Mouse (Mus musculus): ENCODE measurements around the gene Cacna2d1. TPM values are rescaled to one million over a fixed set of nuclear protein-coding genes. Genes with fewer than 3 reads are reported as not detected.

The Cacna2d1 gene
- total RNA-seq, 2 experiments from 2014 or later: 135 to 138 TPM

DNA sequence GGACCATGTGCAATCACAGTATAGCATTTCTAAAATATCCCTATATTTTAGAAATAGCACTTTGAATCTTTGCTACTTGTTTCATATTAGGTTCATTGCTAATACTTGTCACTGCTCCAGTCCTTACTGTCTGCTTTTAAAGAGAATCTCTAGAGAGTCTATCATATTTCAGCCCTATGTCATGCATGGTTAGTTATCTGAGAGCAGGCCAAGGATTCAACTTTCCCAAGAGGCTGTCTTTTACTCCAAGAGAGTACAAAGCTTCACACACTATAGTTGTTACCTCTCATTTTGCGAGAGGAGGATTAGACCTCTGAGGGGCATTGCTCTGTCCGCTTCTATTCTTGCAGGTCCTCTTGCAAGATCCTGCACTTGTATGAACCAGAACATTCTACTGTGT lies 44.7 kb downstream of the Cacna2d1 start:
- intact Hi-C loops (cut with DNase I): no loop called here
- no peak for DNase-seq

DNA sequence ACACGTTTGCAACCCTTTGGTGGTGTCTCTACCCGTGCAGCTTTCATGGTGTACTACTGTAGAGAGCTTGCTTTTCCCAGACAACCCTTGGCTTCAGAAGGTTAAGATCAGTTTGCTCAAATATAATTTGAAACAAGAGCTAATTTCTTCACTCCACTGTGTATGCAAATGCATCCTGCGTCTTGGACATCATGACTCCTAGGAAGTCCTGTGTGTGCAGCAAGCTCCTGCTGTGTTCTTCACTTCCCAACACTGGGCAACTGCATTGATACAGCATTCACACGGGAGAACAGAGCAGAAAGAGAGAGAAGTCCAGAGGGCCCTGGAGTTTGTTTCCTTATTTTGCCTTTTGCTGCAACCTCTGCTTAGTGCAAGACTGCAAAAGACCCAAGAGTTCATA lies 48.1 kb downstream of the Cacna2d1 start:
- intact Hi-C loops (cut with DNase I): no loop called here
- DNase-seq: no peak

DNA sequence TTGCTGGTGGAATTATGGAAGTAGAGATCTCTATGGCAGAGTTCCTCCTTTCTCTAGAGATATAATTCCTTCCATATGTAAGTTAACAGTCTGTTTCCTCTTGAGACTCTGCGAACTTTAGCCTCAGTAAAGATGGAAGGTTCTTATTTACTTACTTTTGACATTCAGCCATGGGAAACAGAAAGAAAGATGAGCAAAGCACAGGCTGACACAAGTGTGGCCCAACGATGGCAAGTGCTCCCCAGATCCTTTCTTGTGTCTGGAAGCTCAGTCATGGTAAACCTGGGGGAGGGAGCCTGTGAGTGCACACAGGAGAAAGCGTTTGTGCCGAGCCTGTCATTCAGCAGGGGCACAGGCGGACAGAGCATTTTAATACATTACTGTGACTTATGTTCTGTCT lies 48.9 kb downstream of the Cacna2d1 start:
- no peak for DNase-seq
- intact Hi-C loops (cut with DNase I): no loop called here

DNA sequence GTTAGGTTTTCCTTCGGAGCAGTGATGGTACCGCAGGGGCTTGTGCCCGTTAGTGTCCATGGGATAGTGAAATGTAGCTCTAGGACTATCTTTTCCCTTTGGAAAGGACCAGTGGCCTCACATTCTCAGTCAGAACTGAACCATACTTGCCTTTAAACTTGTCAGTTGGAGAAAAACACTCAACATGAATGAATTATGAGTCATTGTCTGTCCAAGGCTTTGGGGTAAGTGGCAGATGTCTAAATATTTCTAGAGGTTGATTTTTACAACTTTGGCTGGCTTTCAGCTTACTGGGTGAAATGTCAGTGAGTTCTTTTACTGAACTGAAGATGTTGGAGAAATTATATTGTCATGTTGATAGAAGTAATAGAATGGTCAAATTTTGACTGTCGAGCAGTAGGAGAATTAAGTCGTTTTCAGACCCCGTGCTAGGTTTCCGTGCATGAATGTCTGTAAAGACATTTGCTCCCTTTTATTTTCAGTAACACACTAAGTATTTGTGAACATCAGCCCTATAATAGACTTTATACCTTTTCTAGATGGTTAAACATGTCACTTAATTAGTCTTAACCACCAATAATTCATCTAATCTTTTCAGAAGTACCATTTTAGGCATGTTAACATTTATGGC lies 50.9 kb downstream of the Cacna2d1 start:
- intact Hi-C loops (cut with DNase I): no loop called here
- no peak for DNase-seq

DNA sequence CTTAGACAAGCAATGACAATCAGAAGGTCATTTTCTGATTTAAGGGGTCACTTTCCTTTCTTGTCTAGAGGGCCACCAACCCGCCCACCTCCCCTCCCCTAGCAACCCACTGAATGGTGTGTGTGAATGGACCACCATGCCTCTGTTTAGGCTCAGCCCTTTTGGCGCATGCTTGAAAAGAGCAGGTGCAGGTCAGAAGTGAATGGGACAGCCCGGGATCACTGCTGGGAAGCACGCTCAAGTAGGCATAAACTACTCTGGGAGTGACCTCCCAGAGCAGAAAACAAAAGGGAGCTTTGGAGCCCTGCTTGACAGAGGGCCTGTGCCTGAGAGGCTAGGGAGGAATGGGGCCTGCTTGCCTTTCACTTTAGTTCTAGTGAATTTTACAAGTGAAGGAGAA lies 51.4 kb downstream of the Cacna2d1 start:
- intact Hi-C loops (cut with DNase I): no loop called here
- peak; percentile 54 for DNase-seq

DNA sequence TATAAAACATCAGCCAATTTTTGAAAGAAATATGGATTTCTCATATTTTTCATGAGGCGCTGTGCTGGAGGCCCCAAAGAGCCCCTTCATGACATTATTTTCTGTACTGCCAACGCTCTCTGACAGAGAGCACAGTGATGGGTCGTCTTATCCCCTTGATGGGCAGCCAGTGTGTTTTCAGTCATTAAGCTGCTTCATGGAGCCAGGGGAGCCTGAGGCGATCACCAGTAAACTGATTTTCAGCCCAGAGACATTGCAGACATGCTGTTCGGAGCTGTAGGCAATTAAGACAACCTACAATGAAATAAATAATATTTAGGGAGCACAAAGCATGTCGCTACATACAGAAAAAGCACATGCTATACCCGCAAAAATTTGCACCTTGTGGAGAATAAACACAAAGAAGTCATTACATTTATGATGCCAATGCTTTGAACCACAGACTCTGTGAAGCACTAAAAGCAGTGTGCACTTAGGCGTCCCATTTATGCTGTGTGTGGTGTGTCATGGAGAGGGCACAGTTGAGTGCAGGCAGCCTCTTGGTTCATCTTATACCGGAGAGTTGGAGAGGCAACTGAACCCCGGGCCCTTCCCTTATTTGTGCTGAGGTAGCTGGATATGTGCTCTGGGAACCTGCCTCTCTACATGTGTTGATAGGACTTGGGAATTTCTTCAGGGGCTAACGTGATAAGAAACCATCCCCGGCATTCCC lies 57.1 kb downstream of the Cacna2d1 start:
- DNase-seq: no peak
- intact Hi-C loops (cut with DNase I): no loop called here

DNA sequence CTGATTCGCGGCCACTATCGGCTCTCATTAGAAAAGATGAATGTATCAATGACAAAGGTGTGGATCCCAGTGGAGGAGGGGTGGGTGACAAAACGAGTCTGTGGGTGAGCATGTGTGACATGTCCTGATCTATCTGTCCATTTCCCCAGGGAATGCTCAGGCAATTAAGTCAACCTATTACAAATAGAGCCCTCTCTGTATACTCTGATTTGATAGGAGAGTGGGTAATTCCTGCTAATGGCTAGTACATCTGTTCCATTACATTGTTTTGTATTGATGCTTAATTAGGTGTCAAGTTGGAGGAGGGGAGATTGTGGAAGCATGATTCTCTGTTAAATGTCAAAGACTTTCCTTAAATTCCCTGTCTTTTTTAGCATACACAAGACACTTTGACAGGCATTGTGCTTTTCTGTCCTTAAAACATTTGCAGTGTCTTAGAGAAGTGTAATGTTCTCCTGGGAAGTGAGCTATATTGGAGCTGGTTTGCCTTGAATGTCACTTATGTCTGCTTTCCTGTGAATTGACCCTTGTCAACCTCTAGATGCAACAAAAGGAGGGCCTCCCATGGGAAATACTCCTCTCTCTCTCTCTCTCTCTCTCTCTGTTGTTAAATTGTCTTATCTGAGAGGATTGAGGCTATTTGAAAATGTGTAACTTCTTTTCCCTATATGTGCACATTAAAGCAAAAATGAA lies 58.9 kb downstream of the Cacna2d1 start:
- intact Hi-C loops (cut with DNase I): no loop called here
- no peak for DNase-seq

DNA sequence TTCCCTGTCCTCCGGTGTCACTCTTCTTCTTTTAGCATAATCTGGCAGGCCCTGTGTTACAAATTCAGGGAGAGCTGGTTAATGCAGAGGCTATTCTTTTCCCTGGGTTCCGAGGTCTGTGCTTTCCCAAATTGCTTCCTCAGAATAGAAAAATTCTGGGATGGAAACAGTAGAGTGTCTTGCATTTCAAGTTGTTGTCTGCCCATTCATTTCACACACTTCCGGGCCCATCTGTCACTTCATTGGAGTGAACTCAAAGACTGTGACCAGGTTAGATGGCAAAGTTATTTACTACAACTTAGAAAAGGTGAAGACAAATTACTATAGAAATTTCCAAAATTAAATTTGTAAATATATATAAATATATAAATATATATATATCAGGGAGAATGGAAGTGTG lies 62.7 kb downstream of the Cacna2d1 start:
- intact Hi-C loops (cut with DNase I): no loop called here
- DNase-seq: no peak

DNA sequence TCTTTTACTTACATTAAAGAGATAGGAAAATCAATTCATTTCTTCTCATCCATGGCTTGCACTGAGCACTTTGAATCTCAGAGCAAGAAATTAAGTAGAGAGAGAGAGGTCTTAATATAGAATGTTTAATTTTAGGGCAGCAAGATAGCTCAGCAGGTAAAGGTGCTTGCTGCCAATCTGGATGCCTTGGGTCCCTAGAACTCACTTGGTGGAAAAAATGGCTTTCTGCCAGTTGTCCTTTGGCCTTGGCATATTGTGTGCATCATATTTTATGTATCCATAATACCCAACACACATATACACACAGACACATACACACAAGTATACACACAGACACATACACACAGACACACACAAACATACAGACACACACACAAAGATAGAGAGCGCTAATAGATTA lies 63.3 kb downstream of the Cacna2d1 start:
- no peak for DNase-seq
- intact Hi-C loops (cut with DNase I): no loop called here

DNA sequence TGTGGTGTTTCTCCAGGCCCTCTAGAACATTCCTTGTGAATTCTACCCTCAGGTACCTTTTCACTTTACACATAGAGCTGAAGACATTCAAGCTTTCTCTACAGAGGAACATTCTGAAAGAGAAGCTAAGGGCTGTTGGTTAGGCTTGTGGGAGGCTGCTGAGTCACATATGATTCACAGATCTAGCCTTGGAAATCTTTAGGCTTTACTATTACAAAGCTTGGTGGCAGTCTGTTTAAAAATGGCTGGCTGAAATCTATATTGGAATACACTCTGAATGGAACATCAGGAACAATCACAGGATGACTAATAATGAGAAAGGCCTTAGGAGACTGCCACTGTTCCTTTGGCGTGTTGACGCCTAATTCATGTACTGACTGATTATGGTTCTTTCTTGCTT lies 66.4 kb downstream of the Cacna2d1 start:
- intact Hi-C loops (cut with DNase I): no loop called here
- DNase-seq: no peak

DNA sequence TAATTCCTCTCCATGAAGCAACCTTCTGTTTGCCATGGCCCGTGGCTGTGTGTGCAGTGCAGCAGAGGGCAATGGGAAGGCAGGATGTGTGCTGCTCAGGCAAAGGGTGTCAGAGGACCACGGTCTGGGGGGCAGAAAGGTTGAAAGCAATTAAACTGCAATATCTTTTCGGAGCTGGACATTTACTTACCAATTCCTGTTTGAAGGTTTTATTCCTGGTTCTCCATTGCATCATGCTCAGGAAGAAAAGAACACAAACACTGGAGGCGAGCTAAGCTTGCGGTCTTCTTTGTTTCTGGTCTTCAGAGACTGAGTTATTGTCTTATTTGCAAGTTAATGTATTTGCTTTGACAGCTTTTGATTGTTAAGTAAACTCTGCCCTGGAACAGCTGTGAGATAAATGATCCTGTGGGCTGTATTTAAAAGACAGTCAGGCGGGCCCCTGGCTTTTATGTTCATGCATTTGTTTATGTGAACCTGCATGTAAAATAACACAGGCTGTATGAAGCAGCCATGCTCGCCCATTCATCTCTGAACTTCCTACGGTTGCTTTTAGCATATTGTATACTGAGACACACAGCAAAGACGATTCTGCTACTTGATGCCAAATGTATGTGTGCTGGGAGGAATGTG lies 68.1 kb downstream of the Cacna2d1 start:
- intact Hi-C loops (cut with DNase I): no loop called here
- peak; percentile 21 for DNase-seq

DNA sequence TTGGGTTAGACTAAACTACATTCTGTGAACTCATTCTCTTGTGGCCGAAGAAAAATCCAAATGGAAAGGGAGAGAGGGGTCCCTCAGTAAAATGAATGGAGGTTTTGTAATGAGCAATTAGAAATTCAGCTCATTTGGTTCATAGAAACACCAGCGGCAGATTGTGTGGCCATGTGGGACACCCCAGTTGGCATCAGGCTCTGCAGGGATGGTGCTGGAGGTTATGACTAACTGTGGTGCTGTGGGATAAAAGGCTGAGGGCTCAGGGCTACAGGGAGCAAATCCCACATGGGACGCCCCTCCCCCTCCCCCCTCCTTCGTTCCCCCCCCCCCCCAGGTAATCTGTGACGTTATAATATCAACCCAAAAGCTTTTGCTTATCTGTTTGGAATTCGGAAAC lies 69.8 kb downstream of the Cacna2d1 start:
- peak; percentile 51 for DNase-seq
- intact Hi-C loops (cut with DNase I): no loop called here

DNA sequence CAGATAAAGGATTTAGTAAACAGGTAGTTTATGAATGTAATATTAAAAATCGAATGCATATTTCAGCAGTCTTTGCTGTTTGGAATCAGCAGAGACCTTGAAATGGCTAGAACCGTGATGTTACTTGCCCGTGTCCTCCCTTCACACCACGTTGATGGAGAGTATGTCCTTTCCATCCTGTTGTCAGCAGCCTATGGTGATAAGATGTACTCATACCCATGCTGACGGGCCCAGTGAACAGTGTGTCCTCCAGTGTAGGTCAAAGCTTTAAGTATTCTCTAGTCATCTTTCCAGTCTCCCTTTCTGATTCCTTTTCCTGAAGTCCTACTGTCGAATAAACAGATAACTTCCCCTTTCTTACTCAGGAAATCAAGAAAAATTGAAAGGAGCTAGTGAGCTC lies 72.5 kb downstream of the Cacna2d1 start:
- intact Hi-C loops (cut with DNase I): no loop called here
- DNase-seq: no peak

DNA sequence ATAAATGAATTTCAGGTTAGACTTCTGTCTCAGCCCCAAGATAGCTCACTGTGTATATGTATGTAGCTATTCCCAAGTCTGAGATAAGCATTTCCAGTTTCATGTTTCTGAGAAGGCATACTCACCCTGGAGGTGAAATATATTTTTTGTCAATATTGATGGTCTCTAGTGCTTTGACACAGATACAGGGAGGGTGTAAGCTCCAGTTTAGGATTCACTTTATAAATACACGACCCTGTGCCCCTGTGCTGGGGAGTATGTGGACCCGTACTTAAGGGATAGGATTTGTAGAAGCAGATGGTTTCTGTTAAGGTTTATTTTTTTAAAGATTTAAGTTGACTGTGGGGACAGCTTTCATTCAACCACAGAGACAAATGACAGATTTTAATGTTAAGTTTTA lies 79.2 kb downstream of the Cacna2d1 start:
- intact Hi-C loops (cut with DNase I): no loop called here
- DNase-seq: no peak

DNA sequence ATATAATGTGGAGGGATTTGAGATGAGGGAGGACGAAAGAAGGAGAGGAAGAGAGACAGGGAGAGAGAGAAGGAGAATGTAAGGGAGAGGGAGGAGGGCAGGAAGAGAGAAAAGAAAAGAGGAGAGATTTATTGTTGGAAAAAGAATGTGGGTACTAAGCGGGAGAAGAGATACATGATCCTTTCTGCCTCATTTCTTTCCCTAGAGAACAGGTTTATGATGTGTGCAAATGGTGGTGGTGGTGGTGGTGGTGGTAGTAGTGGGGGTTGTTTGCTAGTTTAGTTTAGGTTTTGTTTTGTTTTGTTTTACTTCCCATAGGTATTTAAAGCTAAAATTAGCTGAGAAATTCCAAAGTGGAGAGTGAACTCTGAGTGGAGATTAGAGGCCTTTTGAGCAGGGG lies 79.9 kb downstream of the Cacna2d1 start:
- DNase-seq: no peak
- intact Hi-C loops (cut with DNase I): no loop called here

DNA sequence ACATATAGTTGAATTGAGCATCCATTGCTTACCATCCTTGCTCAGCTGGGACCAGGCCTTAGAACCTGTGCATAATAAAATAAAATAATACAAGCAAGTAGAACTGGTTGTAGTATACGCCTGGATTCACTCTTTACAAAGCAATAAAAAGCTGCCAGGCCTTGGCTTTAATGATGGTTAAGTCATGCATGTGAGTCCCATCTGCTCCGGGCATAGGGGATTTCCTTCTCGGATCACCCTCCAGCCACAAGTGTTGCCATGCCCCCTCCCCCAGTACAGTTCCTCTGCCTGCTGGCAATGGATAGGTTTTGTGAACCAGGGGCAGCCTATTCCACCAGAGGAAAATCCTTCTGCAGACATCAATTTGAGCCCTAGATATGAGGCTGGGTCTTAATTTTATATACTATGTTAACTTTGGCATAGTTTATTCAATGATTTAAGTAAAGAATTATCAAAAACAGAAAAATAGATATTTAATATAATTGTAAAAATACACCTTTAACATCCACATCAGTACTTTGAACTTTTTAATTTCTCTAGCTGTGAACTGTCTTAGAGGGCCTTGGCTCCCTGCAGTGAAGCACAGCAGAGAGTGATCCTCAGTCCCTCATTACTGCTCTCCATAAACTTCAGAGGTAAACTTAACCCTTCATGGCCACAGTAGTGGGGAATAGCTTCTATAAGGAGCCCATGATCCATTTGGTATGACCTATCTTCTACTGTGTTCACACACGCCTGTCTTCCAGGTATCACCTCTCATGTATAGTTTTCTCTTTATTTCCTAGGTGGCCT lies 90.3 kb downstream of the Cacna2d1 start:
- intact Hi-C loops (cut with DNase I): no loop called here
- peak; percentile 92 for DNase-seq

DNA sequence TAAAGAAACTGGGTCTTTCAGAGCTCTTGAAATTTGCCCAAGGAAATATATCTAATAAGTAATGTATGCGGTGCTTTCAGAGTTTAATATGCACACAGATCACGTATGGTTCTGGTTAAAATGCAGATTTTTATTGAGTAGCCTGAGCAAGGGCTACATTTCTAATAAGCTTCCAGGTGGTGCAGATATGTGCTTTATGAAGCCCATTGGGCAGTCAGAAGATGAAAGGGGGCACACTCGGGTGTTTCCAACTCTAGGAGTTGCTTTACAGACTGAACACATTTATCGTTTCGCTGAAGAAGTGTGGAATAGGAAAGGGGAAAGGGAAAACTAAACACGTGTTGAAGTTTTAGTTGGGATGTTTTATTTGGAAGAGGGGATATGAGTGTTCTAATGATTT lies 94.4 kb downstream of the Cacna2d1 start:
- DNase-seq: no peak
- intact Hi-C loops (cut with DNase I): no loop called here

DNA sequence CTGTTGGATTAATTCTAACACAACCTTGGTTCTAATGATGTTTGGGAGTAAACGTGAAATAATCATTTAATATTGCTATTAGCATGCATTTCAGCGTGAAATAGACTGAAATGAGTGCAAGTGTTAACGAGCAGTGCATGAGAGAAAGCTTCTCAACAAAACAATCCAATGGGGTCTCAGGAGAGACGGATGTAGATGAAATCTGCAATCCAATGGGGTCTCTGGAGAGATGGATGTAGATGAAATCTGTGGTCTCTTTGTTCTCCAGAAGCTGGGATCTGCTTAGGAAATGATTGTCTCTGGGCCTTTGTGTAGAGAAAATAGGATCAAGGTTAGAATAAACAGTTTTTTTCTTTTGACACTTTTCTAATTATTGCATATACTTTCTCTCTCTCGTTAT lies 95.0 kb downstream of the Cacna2d1 start:
- intact Hi-C loops (cut with DNase I): no loop called here
- DNase-seq: no peak

DNA sequence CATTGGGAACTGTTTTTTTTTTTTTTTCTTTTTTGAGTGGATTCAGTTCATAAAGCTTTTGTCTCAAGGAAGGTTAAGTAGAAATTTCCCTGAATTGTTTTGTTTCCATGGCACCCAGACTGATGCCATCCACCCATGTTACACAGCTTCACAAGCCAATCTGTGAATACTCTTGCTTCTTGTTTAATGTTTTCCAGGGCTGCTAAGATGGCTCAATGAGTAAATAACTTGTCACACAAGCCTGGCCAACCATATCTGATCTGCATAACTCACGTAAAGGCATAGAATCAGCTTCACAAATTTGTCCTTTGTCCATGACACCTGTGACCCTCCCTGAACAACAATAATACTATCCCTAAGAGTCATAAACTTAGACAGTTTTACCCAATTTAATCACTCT lies 99.1 kb downstream of the Cacna2d1 start:
- intact Hi-C loops (cut with DNase I): no loop called here
- no peak for DNase-seq

DNA sequence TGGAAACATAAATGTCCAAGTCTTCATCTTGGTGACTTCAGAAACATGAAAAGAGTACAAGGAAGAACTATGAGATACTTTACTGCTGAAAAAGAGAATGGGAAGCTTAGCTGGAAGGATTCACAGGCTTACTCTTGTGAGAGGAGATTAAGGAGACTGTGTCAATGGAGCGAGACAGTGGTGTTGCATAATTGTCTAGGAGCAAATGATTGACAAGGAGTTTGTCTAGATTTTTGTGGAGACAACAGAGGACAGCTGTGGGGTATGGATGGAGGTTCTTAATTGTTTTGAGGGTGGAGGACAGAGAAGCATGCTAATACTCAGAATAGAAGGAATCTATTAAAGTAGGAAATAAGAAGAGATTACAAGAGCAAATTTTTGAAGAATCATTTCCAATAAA lies 100.8 kb downstream of the Cacna2d1 start:
- no peak for DNase-seq
- intact Hi-C loops (cut with DNase I): no loop called here
